Mouse (Mus musculus) splenic B cell, adult 2 months (primary cell): ENCODE results near the gene Prkag2.

Experiments
- DNase-seq: peaks from one replicate; pipeline ENCODE4 v3.0.0-alpha.2; 2011; ENCODE audit warnings: low read depth, low spot score
- H3K27me3 ChIP-seq: 2 replicates; pipeline ENCODE4 v1.6.1; 2012; ENCODE audit warnings: mild to moderate bottlenecking, low read length, moderate library complexity, mixed read lengths; ENCODE audit not compliant: control insufficient read depth, poor library complexity, insufficient read depth, severe bottlenecking
- H3K36me3 ChIP-seq: 2 replicates; pipeline ENCODE4 v1.6.1; 2012; ENCODE audit warnings: mild to moderate bottlenecking, low read length, moderate library complexity, mixed read lengths; ENCODE audit not compliant: control insufficient read depth, poor library complexity, insufficient read depth, severe bottlenecking

Prkag2 gene

GRCm38 (mm10) chr5:25009770-25010169, 90.7 kb downstream of the Prkag2 start:
- no peaks in the 10 kb centered on the region for H3K36me3 ChIP-seq
- H3K27me3 ChIP-seq, result no peaks in the 10 kb centered on the region
- no peak for DNase-seq

DNA sequence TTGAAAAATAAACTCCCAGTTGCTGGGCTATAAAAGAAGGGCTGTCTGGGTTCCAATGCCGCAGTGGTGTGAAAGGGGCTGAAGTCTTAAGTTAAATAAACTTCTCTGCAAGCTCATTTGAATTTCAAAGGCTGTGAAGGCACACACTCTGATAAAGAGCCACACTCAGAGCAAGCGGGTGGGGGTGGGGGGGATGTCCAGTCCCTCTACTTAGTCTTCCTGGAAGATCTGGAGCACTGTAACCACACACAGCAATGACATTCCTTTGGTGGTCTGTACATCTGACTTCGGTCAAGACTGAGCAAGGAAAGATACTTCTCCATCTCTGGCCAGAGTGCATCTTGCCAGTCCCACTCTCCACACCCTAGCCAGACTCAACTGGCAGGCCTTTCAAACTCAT, 91.5 kb downstream of the Prkag2 start:
- H3K27me3 ChIP-seq, result no peaks in the 10 kb centered on the region
- DNase-seq, result no peak
- no peaks in the 10 kb centered on the region for H3K36me3 ChIP-seq

GRCm38 (mm10) chr5:25006848-25007247, 93.6 kb downstream of the Prkag2 start:
- DNase-seq, result peak; percentile 81
- no peaks in the 10 kb centered on the region for H3K36me3 ChIP-seq

GRCm38 (mm10) chr5:25005532-25006129, 94.8 kb downstream of the Prkag2 start:
- no peaks in the 10 kb centered on the region for H3K36me3 ChIP-seq
- H3K27me3 ChIP-seq, result no peaks in the 10 kb centered on the region
- DNase-seq, result no peak

More at GRCm38 (mm10) chr5:25006848-25007247, 93.6 kb downstream of the Prkag2 start:
- H3K27me3 ChIP-seq, result no peaks in the 10 kb centered on the region

- Histone ChIP-seq H3K36me3 (no peaks in the 10 kb centered on the region), H3K27me3 (no peaks in the 10 kb centered on the region)
- DNase-seq, result no peak
Measured at GRCm38 (mm10) chr5:25001391-25001794, 99.0 kb downstream of the Prkag2 start.

- DNase-seq, result no peak
- Histone ChIP-seq H3K27me3 (no peaks in the 10 kb centered on the region), H3K36me3 (no peaks in the 10 kb centered on the region)
Measured at GRCm38 (mm10) chr5:24999351-24999750, 101.1 kb downstream of the Prkag2 start.

- no peak for DNase-seq
- Histone ChIP-seq H3K27me3 (no peaks in the 10 kb centered on the region), H3K36me3 (no peaks in the 10 kb centered on the region)
Measured at GRCm38 (mm10) chr5:24995576-24996100, 104.8 kb downstream of the Prkag2 start.

GRCm38 (mm10) chr5:24993190-24993589, 107.3 kb downstream of the Prkag2 start:
- no peaks in the 10 kb centered on the region for H3K27me3 ChIP-seq
- no peak for DNase-seq
- no peaks in the 10 kb centered on the region for H3K36me3 ChIP-seq

DNA sequence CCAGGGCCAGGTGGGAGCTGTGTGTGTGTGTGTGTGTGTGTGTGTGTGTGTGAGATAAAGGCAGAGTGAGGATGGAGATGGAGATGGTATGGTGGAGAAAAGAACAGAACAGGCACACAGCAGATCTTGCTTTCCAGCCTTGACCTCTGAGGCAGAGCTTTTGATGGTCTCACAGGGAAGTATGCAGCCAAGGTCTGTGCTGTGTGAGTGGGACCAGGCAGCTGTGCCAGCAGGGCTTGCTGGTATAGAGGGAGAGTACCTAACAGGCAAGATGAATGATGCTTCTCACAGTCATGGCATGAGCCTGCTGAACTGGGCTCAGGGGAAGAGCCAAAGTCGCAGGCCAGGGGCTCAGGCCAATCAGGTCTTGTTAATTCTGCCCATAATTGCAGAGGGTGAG, 108.9 kb downstream of the Prkag2 start:
- H3K36me3 ChIP-seq, result no peaks in the 10 kb centered on the region
- DNase-seq, result no peak
- H3K27me3 ChIP-seq, result no peaks in the 10 kb centered on the region

DNA sequence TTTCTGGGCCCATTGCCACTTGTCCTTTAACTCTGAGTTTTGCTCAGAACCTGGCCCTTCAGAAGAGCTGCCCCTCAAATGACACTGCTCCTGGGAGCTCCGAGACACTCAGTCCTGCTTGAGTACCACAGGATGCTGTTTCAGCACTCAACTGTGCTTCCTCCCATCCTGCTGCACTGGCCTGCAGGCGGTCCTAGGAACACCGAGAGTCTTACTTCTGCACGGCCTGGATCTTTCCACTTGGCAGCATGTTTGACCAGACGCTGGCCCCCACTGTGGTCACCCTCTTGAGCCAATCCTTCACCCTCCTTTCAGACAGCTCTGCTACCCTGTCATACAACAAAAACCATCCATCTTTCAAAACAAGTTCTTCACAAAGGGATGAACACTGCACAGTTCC, 110.0 kb downstream of the Prkag2 start:
- Histone ChIP-seq H3K36me3 (no peaks in the 10 kb centered on the region), H3K27me3 (no peaks in the 10 kb centered on the region)
- no peak for DNase-seq

DNA sequence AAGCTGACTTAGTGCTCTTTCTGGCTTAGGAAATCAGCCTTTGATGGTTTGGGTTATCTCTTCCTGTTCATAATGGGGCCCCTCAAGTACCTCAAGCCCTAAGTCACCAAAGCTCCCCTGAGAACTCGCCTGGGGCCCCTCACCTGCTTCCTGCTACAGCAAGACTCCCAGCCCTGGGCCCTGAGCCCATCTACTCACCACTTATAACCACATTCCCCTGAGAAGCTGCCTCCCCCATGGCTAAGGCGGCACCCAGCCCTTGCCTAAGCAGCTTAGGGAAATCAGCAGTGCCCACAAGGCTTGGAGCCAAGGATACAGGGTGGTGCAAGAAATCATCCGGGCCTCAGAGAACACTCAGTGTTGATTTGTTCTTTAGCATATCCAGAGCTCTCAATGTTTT, 110.8 kb downstream of the Prkag2 start:
- no peak for DNase-seq
- no peaks in the 10 kb centered on the region for H3K36me3 ChIP-seq

GRCm38 (mm10) chr5:24986956-24987355, 113.5 kb downstream of the Prkag2 start:
- Histone ChIP-seq H3K27me3 (no peaks in the 10 kb centered on the region), H3K36me3 (no peaks in the 10 kb centered on the region)
- DNase-seq, result no peak

More for the DNA sequence above, 110.8 kb downstream of the Prkag2 start:
- H3K27me3 ChIP-seq, result no peaks in the 10 kb centered on the region

DNA sequence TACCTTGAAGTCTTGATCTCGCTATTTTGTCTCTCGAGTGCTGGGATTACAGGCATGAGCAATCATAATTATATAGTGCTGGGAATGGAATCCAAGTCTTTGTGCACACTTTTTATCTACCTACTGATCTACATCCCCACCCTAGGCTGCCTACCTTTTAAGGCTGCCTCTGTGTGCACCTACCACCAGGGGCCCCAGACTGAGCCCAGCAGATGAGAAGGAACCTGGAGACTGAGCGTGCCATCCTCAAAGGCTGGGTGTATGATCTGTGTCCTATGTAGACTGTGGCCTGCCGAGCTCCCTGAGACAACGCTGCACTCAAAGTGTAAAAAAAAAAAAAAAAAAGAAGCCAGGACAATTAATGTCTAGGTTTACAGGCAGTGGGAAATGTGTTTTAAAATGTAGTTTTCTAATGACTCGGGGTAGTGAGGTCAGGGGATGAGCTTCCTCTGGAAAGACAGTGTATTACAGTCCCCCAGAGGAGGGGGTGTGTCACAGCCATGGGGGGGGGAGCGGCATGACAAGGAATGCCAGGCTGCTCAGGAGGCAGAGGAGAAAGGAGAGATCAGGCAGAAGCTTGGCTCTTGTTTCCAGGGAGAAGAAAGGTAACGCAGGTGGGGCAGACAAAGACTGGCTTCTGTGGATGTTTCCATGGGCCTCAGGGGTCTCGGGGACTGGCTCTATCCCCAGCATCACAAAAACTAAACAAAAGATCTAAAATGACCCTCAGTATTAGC, 114.1 kb downstream of the Prkag2 start:
- no peaks in the 10 kb centered on the region for H3K36me3 ChIP-seq
- no peak for DNase-seq
- no peaks in the 10 kb centered on the region for H3K27me3 ChIP-seq

DNA sequence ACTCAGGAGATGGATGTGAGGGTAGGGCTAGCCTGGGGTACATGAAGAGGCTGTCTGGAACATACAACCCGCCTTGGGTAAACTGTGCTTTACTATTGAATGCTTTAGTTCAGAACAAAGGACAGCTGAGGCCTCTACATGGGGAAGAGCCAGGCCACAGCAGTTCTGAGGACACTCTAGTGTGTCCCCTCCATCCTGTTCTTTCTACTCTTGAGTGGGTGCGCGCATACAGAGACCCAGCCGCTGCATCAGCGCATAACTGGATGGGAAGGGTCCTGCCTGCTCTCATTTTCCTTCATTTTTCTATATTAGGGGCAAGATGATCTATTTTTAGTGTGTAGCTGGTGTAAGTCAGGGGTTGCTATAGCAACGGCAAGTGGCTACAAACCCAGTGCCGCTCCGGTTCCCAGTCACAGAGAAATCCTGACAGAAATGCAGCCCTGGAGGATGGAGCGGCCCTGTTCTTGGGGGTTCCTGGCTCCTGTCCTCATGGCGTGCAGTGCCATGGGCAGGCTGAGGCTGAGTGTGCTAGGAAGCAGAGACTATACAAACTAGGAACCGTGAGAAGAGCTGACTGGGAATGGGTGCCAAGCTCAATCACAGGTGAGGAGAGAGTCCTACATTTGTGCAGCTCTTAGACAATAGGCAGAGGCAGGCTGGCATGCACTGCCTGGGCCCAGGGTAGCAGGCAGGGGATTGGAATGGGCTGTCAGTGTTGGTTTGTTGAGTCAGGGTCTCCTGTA, 114.8 kb downstream of the Prkag2 start:
- Histone ChIP-seq H3K36me3 (no peaks in the 10 kb centered on the region), H3K27me3 (no peaks in the 10 kb centered on the region)
- DNase-seq, result no peak

DNA sequence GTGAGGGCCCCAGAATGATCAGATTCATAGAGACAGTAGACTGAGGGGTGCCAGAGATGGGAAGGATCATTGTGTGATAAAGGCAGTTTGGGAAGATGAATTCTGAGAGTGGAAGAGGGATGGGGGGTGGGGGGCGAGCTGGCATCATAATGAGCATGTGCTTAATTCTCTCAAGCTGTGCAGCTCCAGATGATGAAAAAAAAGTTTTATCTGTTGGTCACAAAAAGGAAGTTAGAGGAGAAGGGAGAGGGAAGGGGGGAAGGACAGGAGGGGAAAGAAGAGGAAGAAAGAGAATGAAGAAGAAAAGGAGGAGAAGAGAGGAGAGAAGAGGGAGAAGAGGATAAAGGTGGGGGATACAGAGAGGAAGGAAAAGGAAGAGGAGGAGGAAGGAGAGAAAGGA, 116.3 kb downstream of the Prkag2 start:
- DNase-seq, result no peak
- no peaks in the 10 kb centered on the region for H3K36me3 ChIP-seq
- no peaks in the 10 kb centered on the region for H3K27me3 ChIP-seq
